Mouse (Mus musculus): ENCODE results near the gene Calm2. TPM values are rescaled to one million over a fixed set of nuclear protein-coding genes. Genes with fewer than 3 reads are reported as not detected.

Calm2 gene
- total and polyA plus RNA-seq, 3 experiments, result 126 to 321 (median 208) TPM

GRCm38 (mm10) chr17:87485751-87486150 lies 39.0 kb upstream of the Calm2 start:
- no peak for TF ChIP-seq MXI1 (IDR thresholded peaks at IDR 0.05; ENCODE audit: low read depth, low read length)
- no peak for TF ChIP-seq ZC3H11A (IDR thresholded peaks at IDR 0.05; ENCODE audit: low read depth, low read length)
- no peak for TF ChIP-seq ZKSCAN1 (IDR thresholded peaks at IDR 0.05; ENCODE audit: low read depth, low read length)
- no peak for TF ChIP-seq CHD2 (IDR thresholded peaks at IDR 0.05; ENCODE audit: low read length)
- no peak for TF ChIP-seq SMC3 (IDR thresholded peaks at IDR 0.05; ENCODE audit: low read depth, low read length)
- no peak for TF ChIP-seq MEF2A (IDR thresholded peaks at IDR 0.05; ENCODE audit: extremely low read depth, insufficient replicate concordance, low read depth, low read length, poor library complexity, severe bottlenecking)
- no peak for TF ChIP-seq JUND (IDR thresholded peaks at IDR 0.05; ENCODE audit: low read depth, low read length)
- TF ChIP-seq BHLHE40 (IDR thresholded peaks at IDR 0.05; ENCODE audit: borderline replicate concordance, low read depth, low read length), result no peak
- no peak for TF ChIP-seq KAT2A (conservative IDR thresholded peaks at IDR 0.05; ENCODE audit: low read depth, low read length)
- TF ChIP-seq MAX (IDR thresholded peaks at IDR 0.05; ENCODE audit: low read length), result no peak
- no peak for TF ChIP-seq POLR2AphosphoS5 (IDR thresholded peaks at IDR 0.05; ENCODE audit: borderline replicate concordance, low read depth, low read length)
- TF ChIP-seq HCFC1 (IDR thresholded peaks at IDR 0.05; ENCODE audit: low read depth, low read length), result no peak
- TF ChIP-seq ELF1 (IDR thresholded peaks at IDR 0.05; ENCODE audit: low read depth, low read length), result no peak
- TF ChIP-seq SIN3A (IDR thresholded peaks at IDR 0.05; ENCODE audit: low read length), result no peak
- no peak for TF ChIP-seq UBTF (IDR thresholded peaks at IDR 0.05; ENCODE audit: borderline replicate concordance, insufficient read depth, low read depth, low read length)
- TF ChIP-seq ZNF384 (IDR thresholded peaks at IDR 0.05; ENCODE audit: low read depth, low read length), result no peak
- TF ChIP-seq EP300 (IDR thresholded peaks at IDR 0.05; ENCODE audit: low read depth in 1 of 2, low read length in 2 of 2), result no peak
- no peak for TF ChIP-seq GATA1 (IDR thresholded peaks at IDR 0.05; ENCODE audit: low read depth, low read length)
- no peak for TF ChIP-seq NRF1 (IDR thresholded peaks at IDR 0.05; ENCODE audit: insufficient read depth, low read depth, low read length, poor library complexity, severe bottlenecking)
- no peak for TF ChIP-seq POLR2A (IDR thresholded peaks at IDR 0.05; ENCODE audit: control insufficient read depth in 1 of 2, insufficient read depth in 1 of 2, low read depth in 1 of 2, low read length in 2 of 2, poor library complexity in 1 of 2)
- Histone ChIP-seq H3K9ac (ENCODE audit: control insufficient read depth, low read depth, low read length, poor library complexity, severe bottlenecking) (no peak overlapping the region), H3K27ac (ENCODE audit: control insufficient read depth, low read depth, low read length) (no peak overlapping the region), H3K9me3 (replicated peaks; ENCODE audit: insufficient read depth, low read length) (no peaks in the 10 kb centered on the region), H3K4me1 (ENCODE audit: control insufficient read depth in 1 of 2, insufficient read depth in 2 of 2, low read length in 2 of 2) (no peaks in the 10 kb centered on the region), H3K27me3 (ENCODE audit: control insufficient read depth in 1 of 2, insufficient read depth in 2 of 2, low read length in 2 of 2) (peaks cover 4 to 10% of the 10 kb centered on the region in 2 experiments; a peak in 3 of 4 replicates), H3K36me3 (ENCODE audit: control insufficient read depth in 1 of 2, insufficient read depth in 2 of 2, low read length in 2 of 2) (no peaks in the 10 kb centered on the region), H3K79me2 (ENCODE audit: control insufficient read depth, insufficient read depth, low read length, poor library complexity) (no peaks in the 10 kb centered on the region), H3K4me3 (ENCODE audit: control insufficient read depth in 1 of 2, insufficient read depth in 1 of 2, low read depth in 2 of 2, low read length in 2 of 2) (no peak overlapping the region)
- DNase-seq (ENCODE audit: low read depth, low spot score), result no peak

GRCm38 (mm10) chr17:87482867-87483266 lies 36.1 kb upstream of the Calm2 start:
- no peak overlapping the region for H3K27ac ChIP-seq (ENCODE audit: control insufficient read depth, low read depth, low read length)
- H3K27me3 ChIP-seq (ENCODE audit: control insufficient read depth in 1 of 2, insufficient read depth in 2 of 2, low read length in 2 of 2), result peaks cover 13 to 14% of the 10 kb centered on the region in 2 experiments
- H3K4me3 ChIP-seq (ENCODE audit: control insufficient read depth in 1 of 2, insufficient read depth in 1 of 2, low read depth in 2 of 2, low read length in 2 of 2), result no peak overlapping the region
- no peaks in the 10 kb centered on the region for H3K4me1 ChIP-seq (ENCODE audit: control insufficient read depth in 1 of 2, insufficient read depth in 2 of 2, low read length in 2 of 2)
- no peaks in the 10 kb centered on the region for H3K9me3 ChIP-seq (replicated peaks; ENCODE audit: insufficient read depth, low read length)
- no peak for DNase-seq (ENCODE audit: low read depth, low spot score)
- H3K36me3 ChIP-seq (ENCODE audit: control insufficient read depth in 1 of 2, insufficient read depth in 2 of 2, low read length in 2 of 2), result no peaks in the 10 kb centered on the region
- H3K79me2 ChIP-seq (ENCODE audit: control insufficient read depth, insufficient read depth, low read length, poor library complexity), result no peaks in the 10 kb centered on the region
- no peak overlapping the region for H3K9ac ChIP-seq (ENCODE audit: control insufficient read depth, low read depth, low read length, poor library complexity, severe bottlenecking)
- no peak for TF ChIP-seq TBP (IDR thresholded peaks at IDR 0.05; ENCODE audit: low read depth, low read length)
- no peak for TF ChIP-seq ZC3H11A (IDR thresholded peaks at IDR 0.05; ENCODE audit: low read depth, low read length)
- TF ChIP-seq ZNF384 (IDR thresholded peaks at IDR 0.05; ENCODE audit: low read depth, low read length), result no peak
- TF ChIP-seq CHD1 (IDR thresholded peaks at IDR 0.05; ENCODE audit: low read depth, low read length), result no peak
- TF ChIP-seq ELF1 (IDR thresholded peaks at IDR 0.05; ENCODE audit: low read depth, low read length), result no peak
- no peak for TF ChIP-seq ZMIZ1 (IDR thresholded peaks at IDR 0.05; ENCODE audit: low read depth, low read length)
- TF ChIP-seq SMC3 (IDR thresholded peaks at IDR 0.05; ENCODE audit: low read depth, low read length), result no peak
- no peak for TF ChIP-seq NELFE (IDR thresholded peaks at IDR 0.05; ENCODE audit: low read depth, low read length)

All from MEL (cell line).